Mouse (Mus musculus) myocyte (in vitro differentiated cells): ENCODE measurements around the gene Pax1.

Source experiments
- MAX ChIP-seq: IDR thresholded peaks from one replicate; pipeline ENCODE4 v1.6.1; 2011; ENCODE audit warnings: low read depth, mild to moderate bottlenecking, control low read depth
- MYOD1 ChIP-seq, 3 experiments: IDR thresholded peaks; one replicate each; pipeline ENCODE4 v1.6.1; 2011; ENCODE audit warnings: control low read depth in 2 of 3, low read depth in 2 of 3, mild to moderate bottlenecking in 2 of 3, moderate library complexity in 1 of 3; ENCODE audit not compliant: insufficient read length in 2 of 3, control insufficient read depth in 1 of 3
- POLR2A ChIP-seq: IDR thresholded peaks from one replicate; pipeline ENCODE4 v1.6.1; 2011; ENCODE audit warnings: low read depth, mild to moderate bottlenecking, control low read depth, moderate library complexity; ENCODE audit not compliant: insufficient read length
- POLR2AphosphoS2 ChIP-seq: IDR thresholded peaks from one replicate; pipeline ENCODE4 v1.6.1; 2011; ENCODE audit warnings: low read depth, control low read depth; ENCODE audit not compliant: insufficient read length
- TCF12 ChIP-seq: IDR thresholded peaks from one replicate; pipeline ENCODE4 v1.6.1; 2011; ENCODE audit warnings: mild to moderate bottlenecking, control low read depth; ENCODE audit not compliant: poor library complexity, insufficient read depth, severe bottlenecking

DNA sequence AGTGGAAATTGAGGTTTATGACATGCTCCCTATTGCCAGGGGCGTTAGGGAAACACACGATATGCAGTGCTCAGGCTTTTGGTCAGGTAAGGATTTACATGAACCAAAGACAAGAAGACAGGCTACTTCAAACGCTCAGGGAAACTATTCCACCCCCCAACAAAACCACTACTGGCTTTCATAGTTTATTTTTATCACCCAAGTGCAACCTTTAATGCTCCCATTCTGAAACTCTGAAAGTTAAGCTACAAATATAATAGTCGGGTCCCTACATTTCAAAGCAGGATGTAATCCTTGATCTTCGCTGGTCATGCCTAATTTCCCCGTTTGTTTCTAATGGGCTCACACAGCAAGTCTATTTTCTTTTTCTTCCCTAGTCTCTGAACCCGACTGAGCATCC lies 1.3 kb upstream of the Pax1 start:
- TF ChIP-seq POLR2AphosphoS2 (no peak), POLR2A (no peak), MAX (no peak), MYOD1 (IDR thresholded peaks at IDR 0.05; ENCODE audit: control insufficient read depth in 1 of 3, insufficient read length in 2 of 3, low read depth in 2 of 3) (no peak), TCF12 (no peak)
